Mouse (Mus musculus): ENCODE data around the gene Ctdspl2.
A peak's percentile ranks its signal among the peaks of the same experiment; 100 is the strongest.
"Not testable (repeated sequence)": the region's sequence is repeated elsewhere in the genome, so short reads cannot be mapped to it uniquely, and the experiment has no call there.

The Ctdspl2 gene

DNA sequence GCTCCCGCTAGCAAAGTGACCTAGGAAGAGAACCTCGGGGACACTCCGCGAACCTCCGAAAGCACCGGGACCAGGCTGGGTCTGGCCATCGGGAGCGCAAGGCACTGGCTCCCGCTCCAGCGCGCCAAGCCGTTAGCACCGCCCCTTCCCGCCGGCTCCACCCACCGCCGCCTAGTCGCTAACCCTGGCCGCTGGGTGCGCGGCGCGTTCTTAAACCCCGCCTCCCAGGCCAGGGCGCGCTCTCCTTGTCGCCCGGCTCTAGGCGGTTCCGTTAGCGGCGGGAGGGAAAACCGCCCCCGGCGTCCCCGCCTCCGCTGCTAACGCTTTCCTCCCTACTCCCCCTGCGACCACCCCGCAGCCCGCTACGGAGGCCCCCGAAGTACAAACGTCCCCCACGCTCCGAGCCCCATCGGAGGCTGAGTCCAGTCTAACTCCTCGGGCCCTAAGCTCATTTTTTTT lies at the start of gene Ctdspl2, which contains the start of gene Mageb3:
Ctdspl2 (plus strand) TSS at position 237 of the 459 bp plus-strand sequence.
Mageb3 (minus strand) TSS at position 328 of the 459 bp plus-strand sequence.
- peak; percentile 94 for ATAC-seq (ENCODE audit: insufficient number of reproducible peaks, low FRiP score, low TSS enrichment)

DNA sequence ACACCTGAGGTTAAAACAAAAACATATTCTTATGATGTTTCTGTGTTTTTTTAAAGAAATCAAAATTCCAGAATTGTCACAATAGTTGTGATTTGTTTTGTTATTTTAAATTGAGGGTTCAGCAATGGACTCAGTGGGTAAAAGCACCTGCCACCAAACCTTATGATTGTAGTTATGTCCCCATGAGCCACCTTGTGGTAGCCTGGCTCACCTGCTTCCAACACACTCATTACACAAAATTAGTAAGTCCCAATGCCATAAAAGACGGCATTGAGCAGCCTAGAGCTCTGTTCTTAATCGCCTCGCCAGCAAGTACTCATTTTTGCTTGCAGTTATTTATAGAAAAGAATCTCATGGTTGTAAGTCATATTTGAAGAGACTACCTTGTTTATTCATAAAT lies 45.8 kb upstream of the Ctdspl2 start:
- ATAC-seq (ENCODE audit: insufficient number of reproducible peaks, low FRiP score, low TSS enrichment) = no peak

DNA sequence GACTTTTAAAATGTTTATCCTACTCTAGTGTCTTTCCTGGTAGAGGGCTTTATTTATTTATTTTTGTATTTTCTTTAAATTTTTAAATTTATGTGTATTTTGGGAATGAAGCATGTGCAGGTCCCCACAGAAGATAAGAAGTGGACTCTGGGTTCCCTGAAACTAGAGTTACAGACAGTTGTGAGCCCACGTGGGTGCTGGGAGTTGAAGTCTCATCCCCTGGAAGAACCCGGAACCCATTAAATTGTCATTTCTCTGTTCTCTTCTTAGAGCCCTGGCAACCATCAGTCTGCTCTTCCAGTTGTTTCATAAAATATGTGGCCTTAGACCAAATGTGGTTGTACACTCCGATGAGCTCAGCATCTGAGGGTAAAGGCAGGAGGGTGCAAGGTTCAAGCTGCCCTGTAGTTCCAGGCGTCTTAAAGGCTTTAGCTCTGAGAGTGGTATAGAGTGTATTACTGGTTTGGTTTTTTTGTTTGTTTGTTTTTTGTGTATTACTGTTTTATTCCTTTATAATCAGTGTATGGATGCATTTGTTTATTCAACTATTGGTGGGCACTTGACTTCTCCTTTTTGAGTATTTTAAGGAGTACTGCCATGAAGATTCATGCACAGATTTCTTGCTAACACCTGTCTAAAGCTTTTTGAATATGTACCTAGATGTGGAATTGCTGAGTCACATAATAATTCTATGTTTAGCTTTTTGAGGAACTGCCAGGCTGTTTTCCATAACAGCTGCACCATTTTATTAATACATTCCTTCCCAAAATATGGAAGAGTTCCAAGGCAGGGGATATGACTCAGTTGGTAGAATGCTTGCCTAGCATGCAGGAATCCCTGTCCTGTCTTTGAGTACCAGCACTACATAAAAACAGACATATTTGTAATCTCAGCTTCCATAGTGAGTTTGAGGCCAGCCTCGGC lies 39.5 kb upstream of the Ctdspl2 start:
- ATAC-seq (ENCODE audit: insufficient number of reproducible peaks, low FRiP score, low TSS enrichment) = no peak

DNA sequence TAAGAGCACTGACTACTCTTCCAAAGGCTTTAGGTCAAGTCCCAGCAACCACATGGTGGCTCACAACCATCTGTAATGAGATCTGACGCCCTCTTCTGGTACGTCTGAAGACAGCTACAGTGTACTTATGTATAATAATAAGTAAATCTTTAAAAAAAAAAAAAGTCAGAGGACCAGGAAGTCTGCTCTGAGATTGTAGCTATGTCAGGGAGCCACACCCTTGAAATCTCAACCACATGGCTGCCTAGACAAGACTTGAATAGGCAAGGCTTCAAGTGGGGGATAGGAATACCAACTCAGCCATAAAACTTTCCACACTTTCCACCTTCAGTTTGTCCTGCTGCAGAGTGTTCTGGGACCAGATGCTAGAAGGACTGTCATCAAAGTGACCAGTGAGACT lies 18.2 kb upstream of the Ctdspl2 start:
- not testable (repeated sequence) for ATAC-seq (ENCODE audit: insufficient number of reproducible peaks, low FRiP score, low TSS enrichment)

DNA sequence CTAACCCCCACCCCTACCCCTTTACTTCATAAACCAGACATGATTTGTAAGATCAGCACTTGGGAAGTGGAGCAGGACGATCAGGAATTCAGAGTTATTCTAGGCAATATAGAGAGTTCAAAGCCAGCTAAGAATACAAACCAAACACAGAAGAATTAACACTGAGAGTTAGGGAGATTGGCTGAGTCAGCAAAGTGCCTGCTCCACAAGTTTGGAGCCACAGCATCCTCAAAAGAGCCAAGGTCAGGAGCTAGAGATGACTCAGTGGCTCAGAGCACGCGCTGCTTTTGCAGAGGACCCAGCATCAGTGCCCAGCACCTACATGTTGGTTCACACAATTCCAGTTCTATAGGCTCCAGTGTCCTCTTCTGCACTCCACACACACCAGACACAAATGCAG lies 12.4 kb upstream of the Ctdspl2 start:
- ATAC-seq (ENCODE audit: insufficient number of reproducible peaks, low FRiP score, low TSS enrichment) = no peak

DNA sequence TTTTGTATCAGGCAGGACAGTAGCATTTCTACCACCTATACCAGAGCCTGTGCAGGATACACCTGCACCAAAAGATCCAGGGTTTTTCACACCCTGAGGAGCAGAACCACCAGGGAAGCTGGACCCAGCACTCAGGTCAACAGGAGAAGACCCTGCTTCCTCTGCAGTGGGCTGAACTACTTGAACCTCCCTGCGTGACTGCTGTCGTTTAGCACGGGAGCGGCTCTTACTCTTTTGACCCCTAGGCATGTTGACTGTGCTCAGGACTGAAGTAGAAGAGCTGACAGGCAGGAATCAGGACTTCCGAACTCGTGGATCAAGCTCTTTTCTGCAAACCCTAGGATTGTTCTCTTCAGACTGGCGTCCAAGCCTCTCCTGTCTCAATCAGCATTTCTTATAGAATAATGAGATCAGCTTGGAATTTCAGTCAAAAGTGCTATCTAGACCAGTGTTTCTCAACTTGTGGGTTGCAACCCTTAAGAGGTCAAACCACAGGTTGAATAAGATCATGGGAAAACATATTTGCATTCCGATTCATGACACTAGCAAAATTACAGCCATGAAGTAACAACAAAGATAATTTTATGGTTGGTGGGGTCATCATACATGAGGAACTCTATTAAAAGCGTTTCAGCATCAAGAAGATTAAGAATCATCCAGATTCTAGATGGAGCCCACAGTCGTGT lies 687 bp upstream of the Ctdspl2 start:
- no peak for ATAC-seq (ENCODE audit: insufficient number of reproducible peaks, low FRiP score, low TSS enrichment)

DNA sequence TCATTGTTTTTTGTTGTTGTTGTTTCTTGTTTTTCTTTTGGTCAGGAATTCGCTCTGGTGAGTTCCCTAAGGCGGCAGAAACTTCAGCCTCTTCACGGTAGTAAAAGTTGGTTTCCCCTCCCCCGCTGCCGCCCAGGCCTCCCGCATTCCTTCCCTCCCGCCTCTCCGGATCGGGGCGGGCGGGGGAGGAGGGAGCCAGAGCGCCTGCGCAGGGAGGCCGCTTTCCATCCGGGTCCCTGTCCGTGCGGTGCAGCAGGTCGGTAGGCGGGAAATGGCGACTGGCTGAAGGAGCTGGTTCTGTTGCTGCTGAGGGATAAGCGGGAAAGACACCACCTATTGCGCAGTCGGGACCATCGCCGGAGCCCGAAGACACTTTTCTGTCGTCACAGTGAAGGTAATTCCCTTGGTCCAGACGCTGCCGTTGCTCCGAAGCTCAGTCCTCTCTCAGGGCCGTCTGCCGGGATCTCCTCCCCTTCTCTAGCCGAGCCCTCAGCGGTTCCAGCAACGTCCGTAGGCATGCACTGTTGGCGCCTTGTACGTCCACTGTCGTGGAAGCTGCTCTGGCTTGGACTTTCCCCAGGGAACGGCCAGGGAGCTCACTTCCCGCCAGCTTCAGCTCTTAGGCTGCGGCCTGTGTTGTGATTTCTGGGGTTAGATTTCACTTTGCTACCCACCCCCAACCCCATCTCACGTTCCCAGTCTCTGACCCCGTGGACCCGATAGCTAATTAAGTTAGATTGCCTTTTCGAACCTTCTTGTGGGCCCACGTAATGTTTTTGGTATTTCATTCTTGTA lies 620 bp downstream of the Ctdspl2 start:
- ATAC-seq (ENCODE audit: insufficient number of reproducible peaks, low FRiP score, low TSS enrichment) = peak; percentile 83

DNA sequence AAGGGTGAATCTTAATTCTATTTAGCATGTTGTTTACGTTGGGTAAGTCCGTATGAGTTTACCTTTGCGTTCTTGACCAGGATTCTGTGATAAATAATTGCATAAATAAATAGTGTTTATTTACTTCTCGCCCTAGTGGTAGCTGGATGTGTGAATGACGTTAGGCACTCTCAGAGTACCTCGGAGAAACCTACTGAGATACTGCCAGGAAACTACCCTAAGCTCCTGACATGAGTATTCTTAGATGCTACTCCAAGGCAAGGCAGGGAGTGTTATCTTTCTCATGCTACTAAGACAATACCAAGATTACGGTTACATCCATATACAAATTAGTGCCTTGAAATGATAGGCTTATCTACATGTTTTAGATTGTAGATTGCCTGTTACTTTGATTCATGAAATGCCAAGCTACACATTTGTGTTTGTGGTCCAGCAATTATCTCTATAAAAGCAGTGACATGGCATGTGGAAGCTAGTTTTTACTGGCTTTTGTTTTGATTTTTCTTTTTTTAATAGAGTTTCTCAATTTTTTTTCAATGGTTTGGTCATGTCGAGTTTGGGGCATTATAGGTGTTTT lies 1.5 kb downstream of the Ctdspl2 start:
- ATAC-seq (ENCODE audit: insufficient number of reproducible peaks, low FRiP score, low TSS enrichment) = no peak

DNA sequence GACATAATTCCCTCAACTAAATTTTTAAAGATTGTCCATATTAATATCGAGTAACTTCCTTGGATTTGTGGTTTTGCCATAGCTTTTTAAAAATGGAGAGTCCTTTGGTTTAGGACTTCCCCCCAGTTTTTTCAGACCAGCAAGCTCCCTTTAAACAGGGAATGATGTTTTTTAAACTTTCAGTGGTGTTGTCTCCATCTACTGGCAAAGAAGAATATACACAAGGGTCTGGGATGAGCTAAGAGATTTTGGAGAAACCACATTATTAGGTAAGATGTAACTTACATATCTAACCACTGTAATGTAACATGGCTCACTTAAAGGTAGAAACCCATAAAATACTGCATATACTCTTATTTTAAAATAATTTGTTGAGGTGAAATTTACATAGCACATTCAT lies 39.9 kb downstream of the Ctdspl2 start:
- no peak for ATAC-seq (ENCODE audit: insufficient number of reproducible peaks, low FRiP score, low TSS enrichment)

DNA sequence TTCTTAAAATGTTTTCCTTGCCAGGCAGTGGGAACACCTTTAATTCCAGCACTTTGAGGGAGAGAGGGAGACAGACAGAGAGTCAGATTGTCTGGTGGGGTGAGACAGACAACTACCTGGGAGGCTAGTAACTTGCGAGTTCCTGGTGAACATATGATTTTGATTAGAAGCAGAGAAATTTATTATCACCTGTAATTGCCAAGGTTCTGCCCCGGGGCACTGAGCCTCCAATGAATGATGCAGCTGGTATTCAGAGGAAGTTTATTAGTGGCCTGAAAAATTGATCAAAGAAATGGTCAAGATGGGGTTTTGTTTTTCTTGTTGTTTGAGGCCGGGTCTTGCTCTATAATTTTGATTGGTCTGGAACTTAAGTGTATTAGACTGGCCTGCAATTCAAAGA lies 53.0 kb downstream of the Ctdspl2 start:
- no peak for ATAC-seq (ENCODE audit: insufficient number of reproducible peaks, low FRiP score, low TSS enrichment)

DNA sequence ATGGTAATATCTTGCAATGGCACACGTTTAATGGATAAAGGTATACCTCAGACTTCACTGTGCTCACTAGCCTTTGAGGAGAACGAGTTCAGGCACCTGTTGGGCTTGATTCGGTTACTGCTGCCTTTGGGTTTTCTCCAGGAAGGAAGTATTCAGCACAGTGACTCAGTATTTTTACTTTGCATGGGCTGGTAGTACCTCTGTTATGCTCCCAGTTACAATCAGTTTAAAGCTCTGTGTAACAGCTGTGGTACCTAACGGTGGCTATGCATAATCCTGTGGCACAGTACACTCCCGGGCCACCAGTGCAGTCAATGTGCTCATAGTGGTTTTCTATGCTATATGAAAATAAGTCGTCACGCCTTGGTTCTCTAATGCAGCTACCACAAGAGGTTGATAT lies 55.6 kb downstream of the Ctdspl2 start:
- no peak for ATAC-seq (ENCODE audit: insufficient number of reproducible peaks, low FRiP score, low TSS enrichment)

DNA sequence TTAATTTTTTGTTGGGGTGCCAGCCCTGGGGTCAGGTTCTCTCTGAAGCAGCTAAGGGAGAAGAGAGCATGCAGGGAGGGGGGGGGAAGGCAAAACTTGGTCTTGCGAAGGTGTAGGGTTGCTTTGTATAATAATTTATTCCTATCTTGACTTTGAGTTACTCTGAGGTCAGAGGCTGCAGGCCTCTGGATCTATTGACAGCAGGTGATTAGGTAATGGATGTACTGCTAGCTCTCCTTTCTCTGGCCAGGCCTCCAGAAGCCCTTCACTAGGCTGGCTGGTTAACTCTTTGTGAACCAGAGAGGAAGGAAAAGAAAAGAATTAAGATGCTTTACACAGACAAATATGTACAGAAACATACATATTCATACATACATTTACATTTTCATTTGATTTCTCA lies 62.9 kb downstream of the Ctdspl2 start:
- ATAC-seq (ENCODE audit: insufficient number of reproducible peaks, low FRiP score, low TSS enrichment) = no peak

DNA sequence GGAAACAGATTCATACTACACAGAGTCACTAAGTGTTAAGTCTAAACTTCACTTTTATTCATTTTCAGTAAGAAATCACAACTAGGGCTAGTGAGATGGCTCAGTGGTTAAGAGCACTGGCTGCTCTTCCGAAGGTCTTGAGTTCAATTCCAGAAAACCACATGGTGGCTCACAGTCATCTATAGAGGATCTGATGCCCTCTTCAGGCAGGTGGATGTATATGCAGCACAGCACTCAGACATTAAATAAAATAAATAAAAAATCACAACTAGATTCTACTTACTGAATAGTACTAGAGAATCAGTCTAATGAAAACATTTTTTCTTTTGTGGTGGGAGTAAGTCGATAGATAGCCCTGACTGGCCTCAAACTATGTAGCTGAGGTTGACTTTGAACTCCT lies 66.5 kb downstream of the Ctdspl2 start:
- ATAC-seq (ENCODE audit: insufficient number of reproducible peaks, low FRiP score, low TSS enrichment) = no peak

DNA sequence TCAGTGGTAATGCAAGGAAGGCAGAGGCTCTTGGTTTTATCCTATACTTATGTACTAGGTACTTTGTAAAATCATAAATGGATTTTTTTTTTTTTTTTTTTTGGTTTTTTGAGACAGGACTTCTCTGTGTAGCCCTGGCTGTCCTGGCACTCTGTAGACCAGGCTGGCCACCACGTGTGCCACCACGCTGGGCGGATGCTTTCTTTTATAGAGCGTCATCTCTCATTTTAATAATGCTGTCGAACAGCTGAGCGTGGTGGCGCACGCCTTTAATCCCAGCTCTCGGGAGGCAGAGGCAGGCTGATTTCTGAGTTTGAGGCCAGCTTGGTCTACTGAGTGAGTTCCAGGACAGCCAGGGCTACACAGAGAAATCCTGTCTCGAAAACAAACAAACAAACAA lies 71.3 kb downstream of the Ctdspl2 start:
- not testable (repeated sequence) for ATAC-seq (ENCODE audit: insufficient number of reproducible peaks, low FRiP score, low TSS enrichment)

DNA sequence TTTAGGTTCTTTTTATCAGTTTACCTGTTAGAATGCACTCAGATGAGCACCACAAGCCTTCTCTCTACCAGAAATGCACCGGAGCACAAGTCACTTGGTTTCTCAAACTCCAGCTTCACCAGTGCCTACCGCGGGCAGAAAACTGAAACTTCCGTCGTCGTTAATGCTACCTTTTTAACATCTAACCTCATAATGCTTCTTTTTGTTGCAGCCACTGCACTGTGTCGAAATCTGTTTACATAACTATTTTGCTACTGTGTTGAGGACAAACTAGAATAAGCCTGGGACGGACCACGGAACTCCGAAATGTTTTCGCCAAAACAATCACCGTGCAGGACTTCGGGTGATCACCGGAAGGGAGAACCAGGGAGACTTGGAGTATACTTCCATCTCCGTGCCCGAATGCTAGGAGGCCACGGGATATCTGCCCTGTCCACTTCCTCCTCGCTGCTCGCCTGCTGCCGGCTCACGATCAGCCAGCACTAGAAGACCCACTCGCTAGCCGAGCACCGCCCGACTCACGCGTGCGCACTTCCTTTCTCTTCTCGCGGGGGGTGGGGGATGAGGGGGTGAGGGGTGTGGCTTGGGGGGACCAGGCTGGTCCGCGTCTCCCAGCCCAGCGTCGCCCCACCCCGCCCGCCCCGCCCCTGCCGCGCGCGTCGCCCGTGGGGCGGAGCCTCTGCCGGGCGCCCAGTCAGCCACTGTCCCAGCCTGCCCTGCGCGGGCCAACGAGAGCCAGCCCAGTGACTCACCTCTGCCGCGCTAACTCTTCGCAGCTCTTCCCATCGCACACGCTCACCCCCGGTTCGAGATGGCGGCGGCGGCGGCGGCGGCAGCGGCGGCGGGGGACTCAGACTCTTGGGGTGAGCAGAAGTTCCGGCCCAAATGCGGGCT lies 72.3 kb downstream of the Ctdspl2 start, which contains the start of gene Eif3j1:
Eif3j1 (plus strand) TSS at position 685 of the 894 bp plus-strand sequence.
- peak; percentile 94 for ATAC-seq (ENCODE audit: insufficient number of reproducible peaks, low FRiP score, low TSS enrichment)

DNA sequence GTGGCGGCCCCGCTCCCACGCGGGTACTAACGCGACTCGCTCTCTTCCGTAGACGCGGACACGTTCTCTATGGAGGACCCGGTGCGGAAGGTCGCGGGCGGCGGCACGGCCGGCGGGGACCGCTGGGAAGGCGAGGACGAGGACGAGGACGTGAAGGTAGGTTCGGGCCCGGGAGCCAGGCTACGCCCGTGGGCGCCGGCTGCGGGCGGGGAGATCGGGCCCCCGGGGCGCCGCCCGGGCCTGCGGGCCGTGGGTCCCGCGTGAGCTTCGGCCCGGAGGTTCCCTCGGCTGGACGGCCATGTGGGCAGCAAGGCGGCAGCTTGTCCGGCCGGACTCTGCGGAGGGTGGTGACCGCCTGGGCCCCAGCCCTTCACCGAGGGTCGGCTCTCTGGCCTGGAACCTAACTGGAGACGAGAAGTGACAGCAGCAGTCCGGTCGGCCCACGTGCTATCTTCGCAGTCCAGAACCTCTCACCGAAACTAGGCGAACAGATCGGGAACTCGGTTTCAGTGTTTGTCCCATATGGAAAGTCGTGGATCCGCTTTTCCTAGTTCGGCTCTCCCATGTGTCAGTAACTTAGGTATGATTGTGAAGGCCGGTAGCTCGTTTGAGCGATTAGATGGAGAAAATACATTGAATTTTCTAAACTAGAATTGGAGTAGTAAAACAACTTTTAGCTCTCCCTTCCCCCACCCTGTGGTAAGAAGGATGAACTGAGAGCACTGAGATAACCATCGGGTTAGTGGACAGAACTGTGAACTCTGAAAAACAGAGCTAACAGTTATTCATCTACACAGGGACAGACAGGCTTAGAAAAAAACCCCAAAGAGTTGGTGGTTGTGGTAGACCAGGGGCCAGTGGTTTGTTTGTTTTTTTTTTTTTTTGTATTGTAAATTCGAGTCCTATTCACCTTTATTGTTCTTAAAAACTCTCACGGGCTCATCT lies 73.2 kb downstream of the Ctdspl2 start:
- peak; percentile 70 for ATAC-seq (ENCODE audit: insufficient number of reproducible peaks, low FRiP score, low TSS enrichment)

DNA sequence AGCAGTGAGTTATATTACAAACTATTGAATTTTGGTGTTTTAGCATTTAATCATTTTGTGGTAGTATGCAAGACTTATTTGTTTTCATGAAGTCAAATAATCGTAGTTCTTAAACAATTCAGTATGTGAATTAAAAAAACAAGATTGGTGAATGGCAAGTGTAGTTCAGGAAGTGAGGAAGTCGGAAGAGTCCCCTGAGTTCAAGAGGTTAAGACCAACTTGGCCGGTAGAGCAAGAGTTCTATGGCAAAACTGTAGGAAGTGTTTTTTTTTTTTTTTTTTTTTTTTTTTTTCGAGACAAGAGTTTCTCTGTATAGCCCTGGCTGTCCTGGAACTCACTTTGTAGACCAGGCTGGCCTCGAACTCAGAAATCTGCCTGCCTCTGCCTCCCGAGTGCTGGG lies 76.2 kb downstream of the Ctdspl2 start:
- ATAC-seq (ENCODE audit: insufficient number of reproducible peaks, low FRiP score, low TSS enrichment) = no peak

DNA sequence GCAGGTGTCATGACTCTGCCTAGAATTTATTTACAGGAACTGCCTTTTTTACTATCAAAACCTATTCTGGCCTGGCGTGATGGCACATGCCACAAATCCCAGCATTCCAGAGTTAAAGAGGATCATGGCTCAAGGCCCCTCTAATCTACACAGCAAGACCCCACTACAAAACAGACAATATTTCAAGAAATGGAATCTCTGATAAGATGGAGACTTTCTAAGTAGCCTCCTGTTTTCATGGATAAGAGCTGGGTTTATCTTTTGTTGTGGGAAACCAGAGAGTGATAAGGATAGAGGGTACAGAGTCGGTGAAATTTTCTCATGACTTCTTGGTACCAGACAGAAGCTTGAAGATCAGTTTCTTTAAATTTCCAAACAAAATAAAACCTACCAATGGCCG lies 80.3 kb downstream of the Ctdspl2 start:
- no peak for ATAC-seq (ENCODE audit: insufficient number of reproducible peaks, low FRiP score, low TSS enrichment)

All from cerebellum, adult (tissue).